Mouse (Mus musculus) brown adipose tissue, adult 24 weeks (tissue): ENCODE measurements around the gene Cnfn. TPM values are rescaled to one million over a fixed set of nuclear protein-coding genes. Genes with fewer than 3 reads are reported as not detected.
"Not testable (repeated sequence)": the region's sequence is repeated elsewhere in the genome, so short reads cannot be mapped to it uniquely, and the experiment has no call there.

ENCODE experiments used
- H3K27ac ChIP-seq: fragments of 200-500 bp; replicated peaks from 2 replicates; pipeline ENCODE4 v1.5.1; 2012; ENCODE audit warnings: low read depth, mild to moderate bottlenecking, low read length
- H3K4me1 ChIP-seq: fragments of 200-500 bp; 2 replicates; pipeline ENCODE4 v1.6.1; 2012; ENCODE audit warnings: low read length, mixed read lengths; ENCODE audit not compliant: control insufficient read depth, insufficient read depth, insufficient read length
- H3K4me3 ChIP-seq: fragments of 200-500 bp; 2 replicates; pipeline ENCODE4 v1.5.1; 2012; ENCODE audit warnings: low read depth, mild to moderate bottlenecking, low read length, moderate library complexity; ENCODE audit not compliant: insufficient read depth
- polyA plus RNA-seq: library from polyadenylated mRNA; stranded (reverse); fragments of >200 nt; gene quantifications from 2 replicates; pipeline ENCODE4 v1.2.4, GENCODE M21; 2012; ENCODE audit not compliant: missing spikeins, insufficient read depth, insufficient read length

Cnfn gene
- polyA plus RNA-seq, 1 experiment: not detected

DNA sequence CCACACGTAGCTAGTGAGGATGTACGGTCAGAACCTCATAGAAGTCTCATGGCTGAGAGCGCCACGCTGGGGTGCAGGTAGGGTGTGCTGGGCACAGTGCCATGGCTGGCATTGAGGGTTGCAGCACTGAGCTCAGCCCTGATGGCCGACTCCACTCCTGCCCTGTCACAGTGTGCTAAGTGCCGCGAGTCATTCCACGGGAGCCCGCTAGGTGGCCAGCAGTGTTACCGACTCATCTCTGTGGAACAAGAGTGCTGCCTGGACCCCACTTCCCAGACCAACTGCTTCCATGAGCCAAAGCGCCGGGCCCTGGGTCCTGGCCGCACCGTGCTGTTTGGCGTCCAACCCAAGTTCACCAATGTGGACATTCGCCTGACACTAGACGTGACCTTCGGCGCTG lies 6.4 kb downstream of the Cnfn start:
- no peak overlapping the region for H3K27ac ChIP-seq
- peaks cover 6% of the 10 kb centered on the region; the same call in 1 of the 2 replicates for H3K4me1 ChIP-seq
- no peak overlapping the region for H3K4me3 ChIP-seq

DNA sequence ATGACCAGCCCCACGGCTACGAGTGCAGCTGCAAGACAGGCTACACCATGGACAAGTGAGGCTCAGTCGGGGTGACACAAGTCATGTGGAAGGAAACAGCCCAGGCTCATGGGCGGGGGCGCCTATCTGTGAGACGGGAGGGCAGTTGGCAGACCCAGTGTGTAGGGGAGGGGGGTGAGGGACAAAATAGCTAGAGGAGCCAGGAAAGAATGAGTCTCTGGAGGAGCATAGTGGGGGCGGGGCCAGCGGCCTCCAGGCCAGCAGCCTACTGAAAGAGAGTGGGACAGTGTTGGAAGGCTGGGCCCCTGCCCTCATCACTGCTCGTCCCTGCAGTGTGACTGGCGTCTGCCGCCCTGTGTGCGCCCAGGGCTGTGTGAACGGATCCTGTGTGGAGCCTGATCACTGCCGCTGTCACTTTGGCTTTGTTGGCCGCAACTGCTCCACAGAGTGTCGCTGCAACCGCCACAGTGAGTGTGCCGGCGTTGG lies 10.8 kb downstream of the Cnfn start:
- Histone ChIP-seq H3K4me3 (no peak overlapping the region), H3K4me1 (peaks cover 11% of the 10 kb centered on the region), H3K27ac (no peak overlapping the region)

DNA sequence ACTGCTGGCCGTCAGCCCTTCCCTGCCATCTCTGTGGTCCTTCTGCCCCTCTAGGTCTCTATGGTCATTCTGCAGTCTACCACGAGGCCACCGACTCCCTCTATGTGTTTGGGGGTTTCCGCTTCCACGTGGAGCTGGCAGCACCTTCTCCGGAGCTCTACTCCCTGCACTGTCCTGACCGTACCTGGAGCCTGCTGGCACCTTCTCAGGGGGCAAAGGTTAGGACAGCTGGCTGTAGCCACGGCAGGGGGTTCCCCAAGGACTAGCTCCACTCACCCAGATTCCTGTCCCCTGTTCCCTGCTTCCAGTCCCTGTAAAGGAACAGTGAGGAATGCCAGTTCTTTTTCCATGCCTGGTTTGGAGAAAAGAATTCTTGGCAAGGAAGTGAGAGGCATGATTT lies 20.7 kb downstream of the Cnfn start:
- Histone ChIP-seq H3K27ac (no peak overlapping the region), H3K4me3 (no peak overlapping the region), H3K4me1 (no peaks in the 10 kb centered on the region)

DNA sequence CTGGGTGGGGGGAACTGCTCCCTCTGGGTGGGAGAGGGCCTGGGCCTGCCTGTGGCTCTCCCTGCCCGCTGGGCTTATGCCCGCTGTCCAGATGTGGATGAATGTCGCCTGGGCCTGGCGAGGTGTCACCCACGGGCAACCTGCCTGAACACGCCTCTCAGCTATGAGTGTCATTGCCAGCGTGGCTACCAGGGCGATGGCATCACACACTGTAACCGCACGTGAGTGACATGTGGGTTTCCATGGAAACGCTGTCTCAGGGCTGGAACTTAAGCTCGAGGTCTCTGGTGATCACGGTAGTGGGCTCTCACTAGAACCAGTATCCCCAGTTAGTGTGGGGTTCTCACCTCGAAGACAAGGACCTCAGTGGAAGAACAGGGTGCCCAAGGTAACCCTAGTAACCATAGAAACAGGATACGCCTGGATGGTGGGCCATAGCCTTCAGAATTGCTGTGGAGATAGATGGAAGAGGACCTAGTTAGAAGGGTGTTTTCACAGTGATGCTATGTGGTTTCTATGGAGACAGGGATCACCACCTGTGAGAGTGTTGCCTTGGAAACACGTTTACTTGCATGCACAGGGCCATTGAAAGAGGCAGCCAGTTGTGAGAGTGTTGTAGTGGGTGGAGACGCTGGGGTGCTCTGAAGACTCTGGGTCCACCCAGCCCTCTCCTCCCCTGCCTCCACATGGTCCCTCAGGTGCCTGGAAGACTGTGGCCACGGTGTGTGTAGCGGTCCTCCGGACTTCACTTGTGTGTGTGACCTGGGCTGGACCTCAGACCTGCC lies 28.3 kb downstream of the Cnfn start:
- Histone ChIP-seq H3K4me1 (no peaks in the 10 kb centered on the region), H3K4me3 (no peak overlapping the region), H3K27ac (no peak overlapping the region)

DNA sequence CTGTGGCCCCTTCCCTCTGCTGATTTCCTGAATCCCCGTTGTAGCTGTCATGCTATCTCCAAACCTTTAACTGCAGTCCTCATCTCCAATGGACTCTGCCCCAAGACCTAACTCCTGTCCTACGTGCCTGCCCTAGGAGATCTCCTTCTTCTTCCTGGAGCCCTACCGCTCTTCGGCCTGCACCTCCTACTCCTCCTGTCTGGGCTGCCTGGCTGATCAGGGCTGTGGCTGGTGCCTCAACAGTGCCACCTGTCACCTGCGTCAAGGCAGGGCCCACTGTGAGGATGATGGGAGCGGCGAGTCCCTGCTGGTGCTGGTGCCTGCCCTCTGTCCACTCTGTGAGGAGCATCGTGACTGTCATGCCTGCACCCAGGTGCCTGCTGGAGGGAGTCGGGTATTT lies 30.2 kb downstream of the Cnfn start:
- Histone ChIP-seq H3K4me3 (no peak overlapping the region), H3K27ac (no peak overlapping the region), H3K4me1 (no peaks in the 10 kb centered on the region)

DNA sequence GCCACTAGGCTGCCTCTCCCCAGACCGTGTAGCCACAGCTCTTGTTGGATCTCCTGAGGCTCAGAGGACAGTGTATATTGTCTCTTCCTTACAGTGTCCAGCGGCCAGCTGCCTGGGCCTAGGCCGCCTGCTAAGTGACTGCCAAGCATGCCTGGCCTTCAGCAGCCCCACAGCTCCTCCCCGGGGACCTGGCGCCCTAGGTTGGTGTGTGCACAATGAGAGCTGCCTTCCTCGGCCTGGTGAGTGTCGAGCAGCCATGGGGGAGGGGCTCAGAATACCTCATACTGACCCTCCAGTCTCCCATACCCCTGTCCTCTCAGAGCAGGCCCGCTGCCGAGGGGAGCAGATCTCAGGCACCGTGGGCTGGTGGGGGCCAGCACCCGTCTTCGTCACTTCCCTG lies 35.1 kb downstream of the Cnfn start:
- no peak overlapping the region for H3K27ac ChIP-seq
- H3K4me3 ChIP-seq: no peak overlapping the region
- no peaks in the 10 kb centered on the region for H3K4me1 ChIP-seq

DNA sequence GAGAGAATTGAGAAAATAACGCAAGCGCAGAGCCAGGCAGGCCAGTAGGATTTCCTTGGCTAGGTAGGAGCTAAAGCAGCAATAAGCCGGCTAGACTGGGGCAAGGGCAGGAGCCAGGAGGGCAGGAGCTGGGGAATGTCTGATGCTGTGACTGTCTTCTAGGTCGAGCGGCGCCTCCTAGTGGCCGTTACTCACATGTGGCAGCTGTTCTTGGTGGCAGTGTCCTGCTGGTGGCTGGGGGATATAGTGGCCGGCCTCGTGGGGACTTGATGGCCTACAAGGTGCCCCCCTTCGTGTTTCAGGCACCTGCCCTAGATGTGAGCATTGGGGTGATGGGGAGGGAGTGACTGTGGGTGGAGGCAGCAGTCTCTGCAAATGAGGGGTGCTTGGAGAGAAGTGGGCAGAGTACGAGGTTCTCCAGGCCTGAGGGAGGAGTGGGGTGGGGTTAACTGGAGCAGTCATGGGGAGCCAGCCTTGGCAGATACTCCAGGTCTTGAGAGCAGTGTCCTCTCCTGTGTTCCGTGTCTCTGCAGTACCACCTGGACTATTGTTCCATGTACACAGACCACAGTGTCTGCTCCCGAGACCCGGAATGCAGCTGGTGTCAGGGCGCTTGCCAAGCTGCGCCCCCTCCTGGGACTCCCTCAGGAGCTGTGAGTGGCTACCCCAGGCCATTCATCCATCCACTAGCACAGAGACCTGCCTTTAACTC lies 35.8 kb downstream of the Cnfn start:
- H3K4me1 ChIP-seq: no peaks in the 10 kb centered on the region
- H3K27ac ChIP-seq: no peak overlapping the region
- no peak overlapping the region for H3K4me3 ChIP-seq

DNA sequence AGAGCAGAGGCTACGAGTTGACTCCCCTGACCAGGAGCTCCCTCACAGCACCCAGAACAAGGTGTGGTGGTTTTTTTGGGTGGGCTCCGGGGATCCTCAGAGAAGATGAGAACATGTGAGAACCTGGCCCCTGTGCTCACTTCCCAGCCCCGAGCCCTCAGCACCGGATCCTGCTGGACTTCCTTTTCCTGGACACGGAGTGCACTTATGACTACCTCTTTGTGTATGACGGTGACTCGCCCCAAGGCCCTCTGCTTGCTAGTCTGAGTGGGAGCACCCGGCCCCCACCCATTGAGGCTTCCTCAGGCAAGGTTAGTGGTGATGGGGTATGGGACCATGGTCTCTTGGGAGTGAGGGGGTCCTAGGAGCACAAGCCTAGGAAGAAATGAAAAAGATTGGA lies 43.3 kb downstream of the Cnfn start:
- peaks cover 6% of the 10 kb centered on the region; the same call in 1 of the 2 replicates for H3K4me1 ChIP-seq
- H3K27ac ChIP-seq: peak overlapping the region; percentile 74
- H3K4me3 ChIP-seq: peak overlapping the region; percentile 39

DNA sequence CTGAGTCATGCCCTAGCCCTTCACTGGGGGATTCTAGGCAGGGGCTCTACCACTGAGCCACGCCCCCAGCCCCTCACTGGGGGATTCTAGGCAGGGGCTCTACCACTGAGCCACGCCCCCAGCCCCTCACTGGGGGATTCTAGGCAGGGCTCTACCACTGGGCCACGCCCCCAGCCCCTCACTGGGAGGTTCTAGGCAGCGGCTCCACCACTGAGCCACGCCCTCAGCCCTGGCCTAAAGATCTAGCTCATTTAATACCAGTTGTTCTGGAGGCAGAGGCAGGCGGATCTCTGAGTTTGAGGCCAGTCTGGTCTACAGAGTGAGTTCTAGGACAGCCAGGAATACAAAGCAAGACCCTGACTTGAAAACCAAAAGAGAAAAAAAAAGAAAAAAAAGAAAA lies 44.1 kb downstream of the Cnfn start:
- H3K27ac ChIP-seq, H3K4me1 ChIP-seq, H3K4me3 ChIP-seq: not testable (repeated sequence)

DNA sequence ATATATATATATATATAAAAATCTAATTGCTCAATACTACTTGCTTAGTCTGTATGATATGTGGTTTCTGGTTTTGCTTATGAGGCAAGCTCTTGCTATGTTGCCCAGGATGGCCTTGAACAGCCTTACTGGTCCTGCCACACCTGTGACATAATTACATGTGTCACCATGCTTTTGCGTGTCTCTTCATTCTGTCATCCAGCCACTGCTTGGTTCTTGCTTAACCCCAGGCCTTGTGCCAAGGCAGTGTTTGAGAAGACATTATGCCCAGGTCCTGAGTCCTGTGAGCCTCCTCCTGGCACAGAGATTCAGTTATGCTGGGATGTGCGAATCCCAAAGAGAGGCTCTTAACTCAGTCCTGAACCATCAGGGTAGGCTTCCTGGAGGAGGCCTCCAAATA lies 46.3 kb downstream of the Cnfn start:
- Histone ChIP-seq H3K27ac (no peak overlapping the region), H3K4me1 (peaks cover 6% of the 10 kb centered on the region; the same call in 1 of the 2 replicates), H3K4me3 (no peak overlapping the region)

DNA sequence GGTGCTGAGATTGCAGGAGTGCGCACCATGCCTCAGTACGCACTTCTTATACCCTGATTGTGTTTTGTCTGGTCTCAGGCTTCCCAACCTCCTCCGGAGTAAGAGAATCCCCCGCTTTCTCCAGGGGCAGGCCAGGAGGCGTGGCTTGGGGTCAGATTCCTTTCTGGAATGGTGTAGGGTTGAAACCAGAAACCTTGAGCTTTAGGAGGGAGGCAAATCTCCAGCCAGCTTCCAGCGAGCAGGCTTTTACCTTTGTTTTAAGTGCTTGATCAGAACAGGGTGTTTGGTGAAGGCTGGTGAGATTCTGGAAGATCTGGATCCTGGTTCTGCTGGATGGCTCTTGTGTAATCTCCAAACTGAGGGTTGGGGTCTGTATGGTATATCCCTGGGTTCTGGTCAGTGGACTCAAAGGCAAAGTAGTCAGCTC lies 47.5 kb downstream of the Cnfn start:
- Histone ChIP-seq H3K4me1 (peaks cover 12% of the 10 kb centered on the region), H3K27ac (no peak overlapping the region), H3K4me3 (no peak overlapping the region)

Other genes with a start within 250 kb of the Cnfn start
- gene Pou2f2, start 190.0 kb downstream of the Cnfn start, polyA plus RNA-seq: 0.52 and 0.79 TPM in 2 replicates
- gene Dedd2, start 149.1 kb downstream of the Cnfn start, polyA plus RNA-seq: 6.1 and 10.0 TPM in 2 replicates
- gene Zfp526, start 148.3 kb downstream of the Cnfn start, polyA plus RNA-seq: 1.9 and 2.6 TPM in 2 replicates
- gene Gsk3a, start 131.9 kb downstream of the Cnfn start, polyA plus RNA-seq: 85.4 and 96.9 TPM in 2 replicates
- 7.1 and 7.4 TPM in 2 replicates for gene Erf, start 119.0 kb downstream of the Cnfn start, polyA plus RNA-seq
- gene Cic, start 102.0 kb downstream of the Cnfn start, polyA plus RNA-seq: 25.2 and 31.3 TPM in 2 replicates
- 1.6 and 4.8 TPM in 2 replicates for gene Pafah1b3, start 71.7 kb downstream of the Cnfn start, polyA plus RNA-seq
- gene Prr19, start 68.3 kb downstream of the Cnfn start, polyA plus RNA-seq: not detected in 2 replicates
- gene Tmem145, start 63.6 kb downstream of the Cnfn start, polyA plus RNA-seq: not detected in 2 replicates
- 12.7 and 14.3 TPM in 2 replicates for gene Megf8, start 52.6 kb downstream of the Cnfn start, polyA plus RNA-seq
- 1,111 and 1,189 TPM in 2 replicates for gene Lipe, start 29.0 kb upstream of the Cnfn start, polyA plus RNA-seq
- not detected in 2 replicates for gene Cxcl17, start 43.2 kb upstream of the Cnfn start, polyA plus RNA-seq
- gene Ceacam1, start 107.9 kb upstream of the Cnfn start, polyA plus RNA-seq: 4.3 and 8.3 TPM in 2 replicates
- gene Ceacam2, start 170.1 kb upstream of the Cnfn start, polyA plus RNA-seq: not detected in 2 replicates
- gene Erich4, start 246.2 kb upstream of the Cnfn start, polyA plus RNA-seq: not detected in 2 replicates
- 39.0 and 39.4 TPM in 2 replicates for gene Dmac2, start 249.7 kb upstream of the Cnfn start, polyA plus RNA-seq